Mouse (Mus musculus): Measurements from ENCODE around the gene Agbl1.

DNA sequence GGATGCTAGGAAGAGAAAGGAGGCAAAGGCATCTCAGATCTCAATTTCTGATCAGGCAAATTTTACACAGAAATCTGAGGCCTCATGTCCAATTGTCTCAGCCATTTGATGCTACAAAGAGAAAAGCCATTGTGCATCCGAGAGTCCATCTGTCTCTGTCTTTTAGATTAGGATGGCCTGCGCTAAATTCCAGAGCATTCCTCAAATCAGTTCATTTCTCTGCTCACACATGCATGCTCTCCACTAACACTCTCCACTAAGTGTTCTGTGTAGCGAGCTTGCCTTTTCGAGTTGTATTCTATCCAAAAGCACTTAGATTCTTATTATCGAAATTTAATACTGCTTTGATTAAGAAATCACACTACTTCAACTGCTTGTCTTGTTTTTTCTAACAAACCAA is 159.6 kb downstream of the Agbl1 start:
- TF ChIP-seq CTCF (IDR thresholded peaks at IDR 0.05; ENCODE audit: control insufficient read depth, insufficient read depth, insufficient read length) (no peak), MYOD1 (IDR thresholded peaks at IDR 0.05; ENCODE audit: control insufficient read depth, insufficient read length, low read depth) (no peak), CEBPB (IDR thresholded peaks at IDR 0.05; ENCODE audit: low read depth) (no peak), USF1 (IDR thresholded peaks at IDR 0.05; ENCODE audit: low read depth) (no peak), MAX (IDR thresholded peaks at IDR 0.05) (no peak)

Data from C2C12 (cell line).